Mouse (Mus musculus): ENCODE results near the gene Cbx2. TPM values are rescaled to one million over a fixed set of nuclear protein-coding genes. Genes with fewer than 3 reads are reported as not detected.
A peak's percentile ranks its signal among the peaks of the same experiment; 100 is the strongest.

Cbx2 gene
- polyA plus RNA-seq, 1 experiment from 2014 or later: 121 TPM

DNA sequence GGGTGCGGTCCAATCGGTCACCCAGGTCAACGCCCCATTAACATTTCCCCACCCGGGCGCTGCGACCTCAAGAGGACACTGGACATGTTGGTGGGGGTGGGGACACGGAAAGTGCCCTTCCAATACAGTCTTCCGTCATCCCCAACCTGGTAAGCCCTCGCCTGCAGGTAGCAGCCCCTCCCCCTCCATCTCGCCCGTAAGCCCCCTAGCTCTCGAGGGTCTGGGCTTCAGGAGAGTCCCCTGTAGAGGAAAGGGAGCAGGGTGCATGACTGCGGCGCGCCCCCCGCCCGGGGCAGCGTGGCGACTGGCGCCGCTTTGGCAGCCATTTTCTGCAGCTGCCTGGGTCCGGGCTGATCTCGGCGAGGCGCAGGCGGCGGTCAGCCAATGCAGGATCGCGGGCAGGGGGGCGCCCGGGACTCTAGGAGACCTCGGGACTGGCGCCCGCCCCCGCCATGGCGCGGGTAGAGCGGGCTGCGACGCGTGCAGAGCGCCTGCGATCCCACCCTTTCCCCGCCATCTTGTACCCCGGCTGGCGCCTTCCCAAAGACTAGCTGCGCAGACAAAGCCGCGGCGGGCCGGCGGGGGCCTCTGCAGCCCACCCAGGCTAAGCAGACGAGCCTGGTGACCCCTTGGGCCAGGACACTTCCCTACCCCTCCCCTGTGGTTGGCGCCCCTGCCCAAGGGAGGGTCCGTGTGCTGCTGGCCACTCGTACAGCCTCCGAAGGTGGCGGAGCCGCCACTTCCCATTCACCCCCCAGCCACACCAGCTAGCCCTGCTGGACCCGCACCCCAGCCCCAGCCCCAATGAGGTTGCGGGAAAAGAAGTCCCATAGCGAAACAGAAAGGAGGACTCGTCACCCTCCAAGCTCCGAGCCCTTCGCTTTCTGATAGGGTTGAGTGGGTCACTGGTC is 33.8 kb downstream of the Cbx2 start:
- Histone ChIP-seq H3K4me1 (ENCODE audit: control insufficient read depth, insufficient read depth, low read length) (peaks cover 30% of the 10 kb centered on the region), H3K27ac (replicated peaks; ENCODE audit: low read depth, low read length) (no peak overlapping the region), H3K4me2 (ENCODE audit: low read depth, severe bottlenecking) (peak overlapping the region; percentile 99), H3K9ac (ENCODE audit: low read length) (peak overlapping the region; percentile 96), H3K36me3 (ENCODE audit: control insufficient read depth, insufficient read depth, low read length) (no peaks in the 10 kb centered on the region), H3K9me3 (ENCODE audit: control insufficient read depth, low read length) (no peaks in the 10 kb centered on the region), H3K27me3 (ENCODE audit: control insufficient read depth, insufficient read depth, low read length) (peaks cover 77% of the 10 kb centered on the region), H3K4me3 (ENCODE audit: low read depth, low read length) (peak overlapping the region; percentile 58)
- peak; percentile 76 for DNase-seq (ENCODE audit: low spot score)
- under 1% methylated on average over 61 of the region's 65 CpGs for WGBS
- no peak for ATAC-seq (ENCODE audit: insufficient number of reproducible peaks, low FRiP score, low TSS enrichment, low read depth)

DNA sequence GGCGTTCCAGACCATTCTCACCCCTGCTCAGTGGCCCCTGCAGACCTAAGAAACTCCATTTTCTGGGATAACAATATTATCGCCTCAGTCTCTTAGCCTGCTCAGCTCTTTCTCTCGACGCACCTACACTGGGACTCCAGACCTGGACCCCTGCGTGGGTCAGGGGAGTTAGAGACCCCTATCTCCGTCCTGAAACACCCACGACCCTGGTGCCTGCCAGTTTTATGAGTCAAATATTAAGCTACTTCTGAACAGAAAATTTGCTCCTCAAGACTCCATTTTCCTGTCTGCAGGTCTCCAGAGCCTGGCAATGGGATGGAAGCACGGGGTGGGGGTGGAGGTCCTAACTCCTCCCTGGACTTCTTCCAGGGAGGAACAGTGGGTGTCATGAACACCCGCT is 34.5 kb downstream of the Cbx2 start:
- Histone ChIP-seq H3K4me3 (ENCODE audit: low read depth, low read length) (peak overlapping the region; percentile 58), H3K4me1 (ENCODE audit: control insufficient read depth, insufficient read depth, low read length) (peaks cover 27% of the 10 kb centered on the region), H3K9ac (ENCODE audit: low read length) (peak overlapping the region; percentile 96), H3K36me3 (ENCODE audit: control insufficient read depth, insufficient read depth, low read length) (no peaks in the 10 kb centered on the region), H3K9me3 (ENCODE audit: control insufficient read depth, low read length) (no peaks in the 10 kb centered on the region), H3K4me2 (ENCODE audit: low read depth, severe bottlenecking) (peak overlapping the region; percentile 99), H3K27ac (replicated peaks; ENCODE audit: low read depth, low read length) (no peak overlapping the region), H3K27me3 (ENCODE audit: control insufficient read depth, insufficient read depth, low read length) (peaks cover 74% of the 10 kb centered on the region)
- ATAC-seq (ENCODE audit: insufficient number of reproducible peaks, low FRiP score, low TSS enrichment, low read depth) (no peak), DNase-seq (ENCODE audit: low spot score) (peak; percentile 51)
- under 1% methylated on average over 9 of the region's 9 CpGs for WGBS

DNA sequence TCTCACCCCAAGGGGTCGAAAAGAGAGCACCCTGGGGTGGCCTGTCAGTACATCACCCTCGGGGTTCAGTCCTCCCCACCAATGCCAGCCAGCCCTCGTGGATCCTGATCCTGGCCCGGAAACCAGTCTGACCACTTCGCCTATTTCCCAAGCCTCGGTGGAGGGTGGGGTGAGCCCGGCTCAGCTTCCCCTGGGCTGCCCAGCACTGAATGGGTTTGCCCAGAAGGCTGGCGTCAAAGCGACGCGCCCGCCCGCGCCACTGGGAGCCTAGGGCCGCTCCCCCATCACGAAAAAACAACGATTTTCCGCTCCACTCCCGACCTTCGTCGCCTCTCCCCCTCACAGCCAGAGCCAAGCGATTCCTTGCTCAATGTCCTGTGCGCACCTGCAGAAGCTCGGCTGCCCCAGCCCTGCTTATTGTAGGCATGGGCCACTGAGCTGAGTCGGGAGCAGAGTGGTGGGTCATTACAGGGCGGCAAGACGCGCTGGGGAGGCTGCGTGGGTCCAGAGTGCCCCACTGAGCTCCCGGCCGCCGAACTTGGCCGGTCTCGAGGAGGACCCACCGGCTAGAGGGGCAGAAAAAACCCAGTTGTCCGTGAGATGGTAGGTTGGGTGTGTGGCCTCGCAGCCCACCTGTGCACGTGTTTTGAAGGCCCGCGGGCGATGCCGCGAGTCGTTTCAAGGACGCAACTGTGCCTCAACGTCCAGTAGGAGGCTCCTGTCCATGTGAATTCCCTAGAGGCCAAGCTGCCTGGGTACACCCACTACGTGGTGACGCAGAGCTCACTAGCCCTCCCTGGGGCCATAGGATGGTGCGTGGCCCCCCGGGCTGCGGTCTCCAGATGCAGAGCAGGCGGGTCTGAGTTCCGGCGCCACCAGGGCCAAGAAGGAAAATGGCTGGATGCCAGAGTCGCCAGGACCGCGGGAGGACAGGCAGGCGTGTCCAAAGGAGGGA is 35.6 kb downstream of the Cbx2 start:
- whole genome bisulfite sequencing: 3% methylated on average over 58 of the region's 58 CpGs
- H3K27ac ChIP-seq (replicated peaks; ENCODE audit: low read depth, low read length): no peak overlapping the region
- H3K4me1 ChIP-seq (ENCODE audit: control insufficient read depth, insufficient read depth, low read length): peaks cover 18% of the 10 kb centered on the region
- peaks cover 70% of the 10 kb centered on the region for H3K27me3 ChIP-seq (ENCODE audit: control insufficient read depth, insufficient read depth, low read length)
- no peaks in the 10 kb centered on the region for H3K36me3 ChIP-seq (ENCODE audit: control insufficient read depth, insufficient read depth, low read length)
- H3K4me2 ChIP-seq (ENCODE audit: low read depth, severe bottlenecking): peak overlapping the region; percentile 11; the same call in 1 of the 2 replicates
- peak overlapping the region; percentile 7; the same call in 1 of the 2 replicates for H3K4me3 ChIP-seq (ENCODE audit: low read depth, low read length)
- ATAC-seq (ENCODE audit: insufficient number of reproducible peaks, low FRiP score, low TSS enrichment, low read depth): no peak; the same call in 1 of the 2 replicates
- H3K9ac ChIP-seq (ENCODE audit: low read length): no peak overlapping the region
- peak; percentile 47 for DNase-seq (ENCODE audit: low spot score)
- no peaks in the 10 kb centered on the region for H3K9me3 ChIP-seq (ENCODE audit: control insufficient read depth, low read length)

DNA sequence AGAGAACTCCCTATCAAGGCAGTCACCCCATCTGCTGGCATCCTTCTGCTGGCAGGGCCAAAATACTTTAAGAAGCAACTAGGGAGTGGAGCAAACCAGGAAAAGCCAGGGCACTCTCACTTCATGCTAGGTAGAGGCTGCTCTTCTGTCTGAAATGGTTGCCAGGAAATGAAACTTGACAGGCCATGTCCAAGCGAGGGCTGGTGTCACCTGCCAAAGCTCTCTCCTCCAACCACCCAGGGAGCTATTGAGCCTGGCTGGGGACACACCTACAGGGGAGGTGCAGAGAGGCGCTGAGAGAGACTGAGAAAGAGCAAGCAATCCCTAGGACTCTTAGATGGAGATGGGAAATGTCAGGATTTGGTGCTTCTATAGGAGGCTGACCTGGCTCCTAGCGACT is 36.5 kb downstream of the Cbx2 start:
- H3K9me3 ChIP-seq (ENCODE audit: control insufficient read depth, low read length): no peaks in the 10 kb centered on the region
- H3K27me3 ChIP-seq (ENCODE audit: control insufficient read depth, insufficient read depth, low read length): peaks cover 65% of the 10 kb centered on the region
- H3K4me1 ChIP-seq (ENCODE audit: control insufficient read depth, insufficient read depth, low read length): peaks cover 15% of the 10 kb centered on the region
- no peak for DNase-seq (ENCODE audit: low spot score)
- 7% methylated on average over 3 of the region's 3 CpGs for WGBS
- no peak overlapping the region for H3K4me3 ChIP-seq (ENCODE audit: low read depth, low read length)
- no peak for ATAC-seq (ENCODE audit: insufficient number of reproducible peaks, low FRiP score, low TSS enrichment, low read depth)
- no peak overlapping the region for H3K27ac ChIP-seq (replicated peaks; ENCODE audit: low read depth, low read length)
- no peak overlapping the region for H3K4me2 ChIP-seq (ENCODE audit: low read depth, severe bottlenecking)
- H3K9ac ChIP-seq (ENCODE audit: low read length): no peak overlapping the region
- H3K36me3 ChIP-seq (ENCODE audit: control insufficient read depth, insufficient read depth, low read length): no peaks in the 10 kb centered on the region

DNA sequence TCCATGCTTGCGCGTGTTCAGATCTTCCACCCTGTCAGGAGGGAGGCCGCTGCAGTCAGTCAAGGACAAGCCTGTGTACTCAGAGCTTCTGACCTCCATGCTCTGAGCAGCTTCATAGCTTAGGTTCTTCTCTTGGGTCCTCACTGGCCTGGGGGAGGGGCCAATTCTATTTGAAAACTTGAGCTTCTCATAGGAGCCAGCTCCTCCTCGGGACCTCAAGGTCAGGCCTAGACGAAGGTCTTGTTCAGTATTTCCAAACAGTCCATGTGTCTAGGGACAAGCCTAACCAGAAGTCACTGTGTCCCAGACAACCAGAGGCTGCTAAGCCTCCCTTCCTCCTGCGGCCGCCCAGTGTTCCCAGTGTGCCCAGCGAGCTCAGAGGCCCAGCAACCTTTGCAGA is 44.1 kb downstream of the Cbx2 start:
- no peak overlapping the region for H3K9ac ChIP-seq (ENCODE audit: low read length)
- H3K4me3 ChIP-seq (ENCODE audit: low read depth, low read length): no peak overlapping the region
- no peak for ATAC-seq (ENCODE audit: insufficient number of reproducible peaks, low FRiP score, low TSS enrichment, low read depth)
- H3K9me3 ChIP-seq (ENCODE audit: control insufficient read depth, low read length): 0 out of 2 replicates have a peak, but pooled peaks cover 3% of the 10 kb centered on the region
- DNase-seq (ENCODE audit: low spot score): no peak
- no peak overlapping the region for H3K4me2 ChIP-seq (ENCODE audit: low read depth, severe bottlenecking)
- no peak overlapping the region for H3K27ac ChIP-seq (replicated peaks; ENCODE audit: low read depth, low read length)
- H3K4me1 ChIP-seq (ENCODE audit: control insufficient read depth, insufficient read depth, low read length): no peaks in the 10 kb centered on the region
- WGBS: 84% methylated on average over 8 of the region's 8 CpGs
- peaks cover 5% of the 10 kb centered on the region for H3K27me3 ChIP-seq (ENCODE audit: control insufficient read depth, insufficient read depth, low read length)
- no peaks in the 10 kb centered on the region for H3K36me3 ChIP-seq (ENCODE audit: control insufficient read depth, insufficient read depth, low read length)

DNA sequence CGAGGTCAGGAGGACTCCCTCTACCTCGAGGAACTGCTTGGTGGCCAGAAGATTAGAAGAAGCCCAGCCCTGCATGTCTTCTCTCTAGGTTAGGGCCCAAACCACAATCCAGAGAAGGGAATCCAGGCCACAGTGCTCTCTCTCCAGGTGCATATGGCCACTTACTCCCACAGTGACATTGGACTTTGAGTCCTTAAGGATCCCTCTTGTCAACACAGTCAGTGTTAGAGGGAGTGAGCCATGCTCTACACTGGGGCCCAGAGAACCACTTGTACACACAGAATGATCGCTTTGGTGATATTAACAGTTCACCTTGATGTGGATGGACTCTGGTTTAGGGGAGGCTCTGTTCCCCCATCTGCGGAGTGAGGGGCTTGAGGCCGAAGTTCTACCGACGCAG is 49.5 kb downstream of the Cbx2 start:
- no peak overlapping the region for H3K9ac ChIP-seq (ENCODE audit: low read length)
- no peak for ATAC-seq (ENCODE audit: insufficient number of reproducible peaks, low FRiP score, low TSS enrichment, low read depth)
- no peak overlapping the region for H3K4me2 ChIP-seq (ENCODE audit: low read depth, severe bottlenecking)
- no peak for DNase-seq (ENCODE audit: low spot score)
- no peak overlapping the region for H3K27ac ChIP-seq (replicated peaks; ENCODE audit: low read depth, low read length)
- peaks cover 5% of the 10 kb centered on the region; the same call in 1 of the 2 replicates for H3K4me1 ChIP-seq (ENCODE audit: control insufficient read depth, insufficient read depth, low read length)
- H3K36me3 ChIP-seq (ENCODE audit: control insufficient read depth, insufficient read depth, low read length): no peaks in the 10 kb centered on the region
- 0 out of 2 replicates have a peak, but pooled peaks cover 3% of the 10 kb centered on the region for H3K9me3 ChIP-seq (ENCODE audit: control insufficient read depth, low read length)
- no peak overlapping the region for H3K4me3 ChIP-seq (ENCODE audit: low read depth, low read length)
- 0 out of 2 replicates have a peak, but pooled peaks cover 2% of the 10 kb centered on the region for H3K27me3 ChIP-seq (ENCODE audit: control insufficient read depth, insufficient read depth, low read length)
- 80% methylated on average over 7 of the region's 7 CpGs for WGBS

DNA sequence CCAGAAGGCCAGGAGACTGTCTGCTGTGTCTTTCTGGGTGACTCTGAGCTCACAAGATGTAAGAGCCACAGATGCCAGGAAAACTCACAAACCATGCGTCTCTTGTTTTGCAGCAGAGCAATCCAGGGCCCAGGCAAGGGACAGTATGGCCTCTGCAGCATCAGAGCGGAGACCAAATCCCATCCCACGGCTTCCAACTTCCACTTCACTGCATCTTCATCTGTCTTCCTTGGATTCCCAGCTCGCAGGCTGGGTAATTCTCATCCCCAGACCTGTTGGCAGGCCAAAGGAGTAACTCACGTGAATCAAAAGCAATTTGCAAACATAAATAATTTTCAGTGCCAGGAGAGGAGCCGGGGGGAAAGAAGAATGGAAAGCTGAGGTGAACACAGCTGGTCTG is 50.2 kb downstream of the Cbx2 start:
- Histone ChIP-seq H3K27ac (replicated peaks; ENCODE audit: low read depth, low read length) (no peak overlapping the region), H3K9ac (ENCODE audit: low read length) (no peak overlapping the region), H3K4me2 (ENCODE audit: low read depth, severe bottlenecking) (no peak overlapping the region), H3K27me3 (ENCODE audit: control insufficient read depth, insufficient read depth, low read length) (peaks cover 2% of the 10 kb centered on the region; the same call in 1 of the 2 replicates), H3K4me3 (ENCODE audit: low read depth, low read length) (no peak overlapping the region), H3K36me3 (ENCODE audit: control insufficient read depth, insufficient read depth, low read length) (no peaks in the 10 kb centered on the region), H3K9me3 (ENCODE audit: control insufficient read depth, low read length) (0 out of 2 replicates have a peak, but pooled peaks cover 3% of the 10 kb centered on the region), H3K4me1 (ENCODE audit: control insufficient read depth, insufficient read depth, low read length) (peaks cover 5% of the 10 kb centered on the region; the same call in 1 of the 2 replicates)
- no peak for ATAC-seq (ENCODE audit: insufficient number of reproducible peaks, low FRiP score, low TSS enrichment, low read depth)
- no peak for DNase-seq (ENCODE audit: low spot score)
- WGBS: 67% methylated on average over 6 of the region's 6 CpGs

DNA sequence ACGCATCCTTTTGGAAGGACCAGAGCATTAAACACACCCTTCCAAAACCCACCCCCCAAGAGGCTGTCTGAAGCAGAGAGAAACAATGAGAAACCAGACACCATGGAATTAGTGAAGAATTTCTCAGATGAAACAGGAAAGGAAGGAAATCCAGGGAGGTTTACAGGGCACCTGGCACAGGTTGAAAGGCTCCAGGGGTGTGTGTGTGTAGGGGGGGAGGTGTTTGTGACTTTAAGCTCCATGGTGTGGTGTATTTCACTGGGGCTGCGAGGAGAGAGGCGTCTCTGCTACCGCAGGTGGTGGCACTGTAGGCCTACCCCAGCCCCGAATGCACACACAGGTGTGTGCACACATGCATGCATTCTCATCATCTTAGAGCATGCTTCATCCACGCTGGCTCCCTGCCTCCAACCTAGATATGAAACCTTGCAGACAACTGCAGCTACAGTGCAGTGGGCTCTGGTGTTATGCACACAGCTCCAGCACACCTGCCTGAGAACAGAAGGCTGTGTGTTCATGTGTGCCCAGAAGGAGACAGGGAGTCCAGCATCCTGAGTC is 51.2 kb downstream of the Cbx2 start:
- no peaks in the 10 kb centered on the region for H3K36me3 ChIP-seq (ENCODE audit: control insufficient read depth, insufficient read depth, low read length)
- H3K4me3 ChIP-seq (ENCODE audit: low read depth, low read length): no peak overlapping the region
- peaks cover 12% of the 10 kb centered on the region for H3K4me1 ChIP-seq (ENCODE audit: control insufficient read depth, insufficient read depth, low read length)
- peaks cover 9% of the 10 kb centered on the region for H3K27me3 ChIP-seq (ENCODE audit: control insufficient read depth, insufficient read depth, low read length)
- 64% methylated on average over 6 of the region's 6 CpGs for WGBS
- H3K9ac ChIP-seq (ENCODE audit: low read length): no peak overlapping the region
- H3K27ac ChIP-seq (replicated peaks; ENCODE audit: low read depth, low read length): no peak overlapping the region
- ATAC-seq (ENCODE audit: insufficient number of reproducible peaks, low FRiP score, low TSS enrichment, low read depth) (no peak), DNase-seq (ENCODE audit: low spot score) (no peak)
- no peak overlapping the region for H3K4me2 ChIP-seq (ENCODE audit: low read depth, severe bottlenecking)
- 0 out of 2 replicates have a peak, but pooled peaks cover 3% of the 10 kb centered on the region for H3K9me3 ChIP-seq (ENCODE audit: control insufficient read depth, low read length)

Measured in limb, embryonic 11.5 days (tissue).